Mouse (Mus musculus) embryo, embryonic 11.5 days (tissue): Measurements from ENCODE around the gene Shisal2b.
"Not testable (repeated sequence)": the region's sequence is repeated elsewhere in the genome, so short reads cannot be mapped to it uniquely, and the experiment has no call there.

Source experiments
- DNase-seq: peaks from one replicate; pipeline ENCODE4 v3.0.0-alpha.2; 2012; ENCODE audit warnings: low read depth, low spot score

Gene Shisal2b

GRCm38 (mm10) chr13:104863127-104863979, at the start of gene Shisal2b:
TSS of gene Shisal2b (minus strand) at chr13:104863893.
- peak; percentile 29 for DNase-seq

DNA sequence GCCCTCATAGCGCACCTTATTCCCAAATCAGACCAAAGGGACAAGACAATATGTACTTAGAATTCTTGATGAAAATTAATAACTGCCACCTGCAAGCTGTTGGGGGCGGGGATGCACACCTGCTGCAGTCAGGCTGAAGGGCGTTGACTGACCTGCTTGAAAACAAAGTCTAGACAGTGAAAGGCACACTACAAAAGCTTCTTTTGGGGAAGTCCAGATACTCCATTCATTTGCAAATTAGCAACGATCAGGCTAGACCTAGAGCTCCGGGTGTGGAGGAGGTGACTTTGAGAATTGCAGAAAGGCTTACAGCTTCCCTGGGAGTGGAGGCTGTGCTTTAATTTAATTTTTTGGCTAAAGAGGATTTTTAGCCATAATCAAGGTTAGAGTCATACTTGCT, 47.9 kb upstream of the Shisal2b start:
- not testable (repeated sequence) for DNase-seq

DNA sequence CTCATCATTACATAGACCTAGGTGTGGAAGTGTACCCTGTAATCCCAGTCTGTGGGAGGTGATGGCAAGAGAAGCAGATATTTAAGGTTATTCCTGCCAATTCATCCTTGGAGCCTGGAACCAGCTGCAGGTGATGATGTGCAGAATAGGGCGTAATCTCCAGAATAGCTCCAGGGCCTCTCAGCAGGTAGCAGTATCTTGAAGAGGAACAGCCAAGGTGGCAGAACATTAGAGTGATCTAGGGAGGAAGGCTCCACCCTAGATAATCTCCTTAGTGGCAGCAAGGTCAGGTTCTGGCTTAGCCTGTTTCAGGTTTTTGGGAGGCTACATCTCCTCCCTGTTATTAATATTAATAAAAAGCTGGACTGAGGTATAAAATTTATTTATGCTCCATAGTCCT, 47.3 kb upstream of the Shisal2b start:
- DNase-seq, result not testable (repeated sequence)

DNA sequence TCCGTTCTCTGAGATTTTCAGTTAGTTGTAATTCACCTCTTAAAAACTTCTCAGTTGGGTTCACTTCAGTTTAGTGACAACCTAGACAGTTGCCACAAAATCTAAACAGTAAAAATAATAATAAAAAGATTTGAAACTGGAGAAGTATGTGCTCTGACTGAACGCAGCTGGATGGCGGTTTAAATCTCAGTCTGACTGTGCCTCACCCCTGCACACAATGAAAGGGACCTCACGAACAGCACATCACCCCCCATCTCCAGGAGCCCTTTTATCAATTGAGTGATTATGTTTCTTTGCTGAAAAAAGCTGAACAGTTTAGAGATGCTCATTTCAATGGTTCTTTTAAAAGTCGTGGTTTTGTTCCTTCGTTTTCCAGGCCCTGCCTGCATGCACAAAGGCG, 45.0 kb upstream of the Shisal2b start:
- DNase-seq, result no peak

DNA sequence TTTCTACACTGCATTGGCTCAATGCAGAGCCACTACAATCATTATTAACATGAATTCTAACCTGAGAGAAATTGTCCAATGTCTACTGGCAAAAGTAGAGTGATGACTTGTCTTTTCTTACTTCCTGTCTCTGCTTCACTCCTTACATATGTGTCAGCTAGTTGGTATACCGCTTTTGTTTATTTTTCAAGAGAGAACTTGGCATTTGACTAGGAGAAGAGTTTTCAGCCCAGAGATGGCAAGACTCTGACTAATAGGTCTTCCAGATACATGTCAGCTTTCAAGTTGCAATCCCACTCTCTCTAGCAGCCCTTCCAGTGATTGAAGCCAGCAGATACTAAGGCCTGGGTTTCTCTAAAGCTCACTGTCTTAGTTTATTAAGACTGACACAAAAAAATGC, 31.1 kb upstream of the Shisal2b start:
- DNase-seq, result no peak

GRCm38 (mm10) chr13:104892337-104892736, 28.6 kb upstream of the Shisal2b start:
- no peak for DNase-seq

GRCm38 (mm10) chr13:104886308-104887032, 22.8 kb upstream of the Shisal2b start:
- no peak for DNase-seq

DNA sequence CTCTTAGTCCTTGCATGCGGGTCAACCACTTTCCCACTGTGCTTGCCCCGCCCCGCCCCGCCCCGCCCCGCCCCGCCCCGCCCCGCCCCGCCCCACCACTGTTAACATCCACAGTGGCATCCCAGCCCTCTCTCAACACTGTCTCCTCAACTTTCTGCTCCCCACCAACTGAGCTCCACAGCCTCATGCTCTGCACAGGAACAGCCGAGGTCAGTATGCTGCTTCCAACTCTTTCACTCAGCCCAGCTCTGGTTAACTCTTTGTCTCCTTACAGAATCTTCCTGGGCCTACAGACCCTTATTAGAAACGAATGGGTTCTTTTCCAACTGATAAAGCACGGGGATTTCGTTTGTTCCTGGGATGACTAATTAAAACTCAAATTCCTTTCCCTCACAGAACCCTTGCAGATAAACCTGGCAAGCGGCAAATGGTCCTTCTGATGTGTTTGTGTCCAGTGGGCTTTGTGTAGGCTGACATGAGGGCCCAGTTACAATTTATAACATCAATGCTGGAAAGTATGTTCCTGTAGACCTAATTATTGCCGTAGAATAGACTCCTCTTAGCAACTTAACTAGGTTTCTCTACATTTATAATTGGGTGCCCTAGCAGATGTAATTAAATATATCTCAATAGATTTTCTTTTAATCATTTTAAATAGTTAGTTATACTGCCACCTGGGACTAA, 20.0 kb upstream of the Shisal2b start:
- no peak for DNase-seq

GRCm38 (mm10) chr13:104878508-104878907, 14.8 kb upstream of the Shisal2b start:
- no peak for DNase-seq

- DNase-seq, result no peak
These were observed 6.2 kb upstream of the Shisal2b start for GRCm38 (mm10) chr13:104869907-104870306.

GRCm38 (mm10) chr13:104866726-104867125, 3.0 kb upstream of the Shisal2b start:
- no peak for DNase-seq

GRCm38 (mm10) chr13:104853645-104854044, 10.0 kb downstream of the Shisal2b start:
- no peak for DNase-seq

DNA sequence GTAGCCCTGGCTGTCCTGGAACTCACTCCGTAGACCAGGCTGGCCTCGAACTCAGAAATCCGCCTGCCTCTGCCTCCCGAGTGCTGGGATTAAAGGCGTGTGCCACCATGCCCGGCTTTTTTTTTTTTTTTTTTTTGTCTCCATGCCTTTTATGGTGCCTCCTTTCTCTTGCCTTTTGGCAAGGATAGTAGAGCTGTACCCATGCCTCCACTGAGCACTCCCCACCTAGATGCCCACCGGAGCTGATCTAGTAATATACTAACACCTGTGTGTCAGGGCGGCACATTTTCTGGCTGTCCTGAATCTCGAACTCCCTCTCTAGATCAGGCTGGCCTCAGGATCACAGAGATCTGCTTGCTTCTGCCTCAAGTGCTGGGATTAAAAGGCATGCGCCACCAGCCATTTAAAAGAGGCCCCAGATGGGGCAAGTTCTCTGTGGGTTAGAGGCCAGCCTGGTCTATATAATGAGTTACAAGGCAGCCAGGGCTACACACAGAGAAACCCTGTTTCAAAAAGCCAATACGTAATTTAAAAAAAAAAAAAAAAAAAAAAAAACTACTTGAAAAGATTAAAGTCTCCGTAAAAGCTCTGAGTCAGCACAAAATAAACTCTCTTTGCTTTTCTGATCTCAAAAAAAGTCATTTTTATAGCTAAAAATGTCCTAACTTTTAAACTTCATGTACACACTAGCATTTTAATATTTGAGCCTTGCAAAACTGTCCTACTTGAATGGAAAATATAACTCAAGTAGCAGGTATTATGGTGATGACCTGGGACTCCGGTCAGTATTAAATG, 20.2 kb downstream of the Shisal2b start:
- DNase-seq, result no peak

- DNase-seq, result no peak
These were observed 21.8 kb downstream of the Shisal2b start for GRCm38 (mm10) chr13:104841937-104842336.

DNA sequence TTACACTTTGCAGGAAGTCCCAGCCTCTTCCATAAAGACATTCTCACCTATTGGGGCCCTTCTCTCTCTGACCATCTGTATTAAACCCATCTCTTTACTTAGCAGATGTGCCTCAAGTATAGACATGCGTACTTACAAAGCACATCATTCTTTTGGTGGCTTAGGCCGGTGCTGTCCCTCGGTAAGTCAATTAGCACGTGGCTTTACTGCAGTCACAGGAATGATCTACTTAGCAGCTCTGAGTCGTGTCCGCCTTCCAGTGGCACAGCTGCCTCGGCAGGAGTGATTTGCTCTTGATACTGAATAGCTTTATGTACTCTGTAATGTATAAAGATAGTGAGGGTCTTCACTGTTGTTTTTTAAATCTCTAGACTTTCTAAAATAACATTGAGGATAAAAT, 26.1 kb downstream of the Shisal2b start:
- no peak for DNase-seq

GRCm38 (mm10) chr13:104832811-104833210, 30.9 kb downstream of the Shisal2b start:
- no peak for DNase-seq

DNA sequence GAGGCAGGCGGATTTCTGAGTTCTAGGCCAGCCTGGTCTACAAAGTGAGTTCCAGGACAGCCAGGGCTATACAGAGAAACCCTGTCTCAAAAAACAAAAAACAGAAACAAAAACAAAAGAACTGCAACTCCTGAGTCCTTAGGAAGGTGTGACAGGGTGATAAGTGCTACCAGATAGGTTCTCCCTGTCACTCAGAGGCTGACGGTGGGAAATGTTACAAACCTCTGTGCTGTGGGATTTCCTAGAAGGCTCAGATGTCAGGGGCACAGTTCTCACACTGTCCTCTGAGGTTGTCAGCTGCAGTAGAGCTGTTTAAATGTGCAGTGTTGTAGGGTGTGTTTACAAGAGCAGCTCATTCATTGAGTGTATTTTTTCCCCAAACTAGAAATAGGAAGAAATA, 38.2 kb downstream of the Shisal2b start:
- DNase-seq, result no peak

- peak; percentile 27 for DNase-seq
These were observed 41.3 kb downstream of the Shisal2b start for GRCm38 (mm10) chr13:104822411-104822838.

GRCm38 (mm10) chr13:104821908-104822307, 41.8 kb downstream of the Shisal2b start:
- no peak for DNase-seq

- no peak for DNase-seq
These were observed 42.5 kb downstream of the Shisal2b start for GRCm38 (mm10) chr13:104821192-104821591.

GRCm38 (mm10) chr13:104817696-104818095, 46.0 kb downstream of the Shisal2b start:
- DNase-seq, result no peak
